Mouse (Mus musculus): ENCODE data around the gene Hfe2. TPM values are rescaled to one million over a fixed set of nuclear protein-coding genes. Genes with fewer than 3 reads are reported as not detected.

The Hfe2 gene
- polyA plus RNA-seq, 1 experiment from 2014 or later = 7.9 TPM

Other genes with a start within 250 kb of the Hfe2 start
- gene Fcgr1, start 231.2 kb upstream of the Hfe2 start, polyA plus RNA-seq (2015; fragmentation: Nextera tagmentation; extraction: Ambion mirVana) = 1.1 and 3.2 TPM in 2 replicates
- 0.53 and 1.0 TPM in 2 replicates for gene BC107364, start 72.9 kb upstream of the Hfe2 start, polyA plus RNA-seq (2015; fragmentation: Nextera tagmentation; extraction: Ambion mirVana)
- gene Txnip, start 32.8 kb downstream of the Hfe2 start, polyA plus RNA-seq (2015; fragmentation: Nextera tagmentation; extraction: Ambion mirVana) = 206 and 208 TPM in 2 replicates
- 1.3 and 1.6 TPM in 2 replicates for gene Gm16253, start 51.8 kb downstream of the Hfe2 start, polyA plus RNA-seq (2015; fragmentation: Nextera tagmentation; extraction: Ambion mirVana)
- gene Polr3gl, start 69.0 kb downstream of the Hfe2 start, polyA plus RNA-seq (2015; fragmentation: Nextera tagmentation; extraction: Ambion mirVana) = 34.8 and 38.3 TPM in 2 replicates
- gene Ankrd34a, start 71.5 kb downstream of the Hfe2 start, polyA plus RNA-seq (2015; fragmentation: Nextera tagmentation; extraction: Ambion mirVana) = 6.7 TPM in 2 replicates
- 5.3 and 5.5 TPM in 2 replicates for gene Lix1l, start 76.0 kb downstream of the Hfe2 start, polyA plus RNA-seq (2015; fragmentation: Nextera tagmentation; extraction: Ambion mirVana)
- 73.9 and 78.7 TPM in 2 replicates for gene Rbm8a, start 104.8 kb downstream of the Hfe2 start, polyA plus RNA-seq (2015; fragmentation: Nextera tagmentation; extraction: Ambion mirVana)
- gene Pex11b, start 110.2 kb downstream of the Hfe2 start, polyA plus RNA-seq (2015; fragmentation: Nextera tagmentation; extraction: Ambion mirVana) = 35.5 and 37.6 TPM in 2 replicates
- 0.10 and 0.15 TPM in 2 replicates for gene Gm42957, start 110.3 kb downstream of the Hfe2 start, polyA plus RNA-seq (2015; fragmentation: Nextera tagmentation; extraction: Ambion mirVana)
- 1.00 and 1.2 TPM in 2 replicates for gene Itga10, start 120.4 kb downstream of the Hfe2 start, polyA plus RNA-seq (2015; fragmentation: Nextera tagmentation; extraction: Ambion mirVana)
- gene Ankrd35, start 145.0 kb downstream of the Hfe2 start, polyA plus RNA-seq (2015; fragmentation: Nextera tagmentation; extraction: Ambion mirVana) = 0.31 and 0.56 TPM in 2 replicates
- 33.2 and 43.7 TPM in 2 replicates for gene Pias3, start 171.2 kb downstream of the Hfe2 start, polyA plus RNA-seq (2015; fragmentation: Nextera tagmentation; extraction: Ambion mirVana)
- 6.6 and 7.0 TPM in 2 replicates for gene Nudt17, start 183.4 kb downstream of the Hfe2 start, polyA plus RNA-seq (2015; fragmentation: Nextera tagmentation; extraction: Ambion mirVana)
- gene Polr3c, start 202.5 kb downstream of the Hfe2 start, polyA plus RNA-seq (2015; fragmentation: Nextera tagmentation; extraction: Ambion mirVana) = 23.6 and 28.6 TPM in 2 replicates
- gene Rnf115, start 202.5 kb downstream of the Hfe2 start, polyA plus RNA-seq (2015; fragmentation: Nextera tagmentation; extraction: Ambion mirVana) = 33.4 and 40.5 TPM in 2 replicates

All from heart, embryonic 15.5 days (tissue).